Mouse (Mus musculus): ENCODE measurements around the gene Hsp90ab1.

Gene Hsp90ab1

DNA sequence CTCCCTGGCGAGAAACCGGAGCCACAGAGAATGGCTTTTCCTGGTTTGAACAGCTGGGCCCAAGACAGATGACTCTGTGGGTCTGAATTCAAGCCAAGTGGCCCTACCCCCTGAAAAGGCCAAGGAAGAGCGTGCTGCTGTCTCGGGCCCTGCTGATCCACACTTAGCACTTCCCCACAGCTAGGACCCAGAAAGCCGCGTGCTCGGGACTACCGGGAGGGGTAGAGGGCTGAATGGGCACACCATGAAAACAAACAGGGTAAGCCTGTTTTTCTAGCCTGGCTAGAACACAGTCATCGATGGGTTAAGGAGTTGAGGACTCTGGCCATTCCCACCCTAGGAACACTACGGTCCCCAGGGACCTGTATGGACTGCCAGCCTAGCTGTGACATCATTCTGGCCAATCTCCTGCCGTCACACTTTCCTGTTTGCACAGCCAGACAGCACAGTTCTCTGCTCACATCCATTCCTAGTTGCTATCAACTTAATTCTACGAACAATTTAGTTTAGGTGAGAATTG is 7.9 kb upstream of the Hsp90ab1 start:
- DNase-seq (ENCODE audit: low spot score): peak; percentile 70

DNA sequence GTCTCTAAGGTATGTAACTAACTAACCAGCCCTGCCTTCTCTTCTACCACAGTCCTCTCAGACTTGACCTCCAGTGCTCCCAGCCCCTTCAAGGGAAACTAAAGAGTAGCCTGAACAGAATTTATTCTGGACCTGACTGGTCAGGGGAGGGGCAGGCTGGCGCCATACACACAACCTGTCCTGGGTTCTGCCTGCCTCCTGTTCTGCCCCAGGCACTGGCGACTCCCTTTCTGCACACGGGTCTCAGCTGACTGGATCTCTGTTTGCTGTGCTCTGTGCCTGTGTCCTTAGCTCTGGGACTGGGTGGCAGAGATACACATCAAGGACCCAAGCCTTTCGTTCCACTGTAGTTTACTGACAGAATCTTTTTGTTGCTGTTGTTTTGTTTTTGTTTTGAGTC is 6.5 kb upstream of the Hsp90ab1 start:
- no peak for DNase-seq (ENCODE audit: low spot score)

- no peak for DNase-seq (ENCODE audit: low spot score)
Measured at GRCm38 (mm10) chr17:45578843-45579242, 5.8 kb upstream of the Hsp90ab1 start.

DNA sequence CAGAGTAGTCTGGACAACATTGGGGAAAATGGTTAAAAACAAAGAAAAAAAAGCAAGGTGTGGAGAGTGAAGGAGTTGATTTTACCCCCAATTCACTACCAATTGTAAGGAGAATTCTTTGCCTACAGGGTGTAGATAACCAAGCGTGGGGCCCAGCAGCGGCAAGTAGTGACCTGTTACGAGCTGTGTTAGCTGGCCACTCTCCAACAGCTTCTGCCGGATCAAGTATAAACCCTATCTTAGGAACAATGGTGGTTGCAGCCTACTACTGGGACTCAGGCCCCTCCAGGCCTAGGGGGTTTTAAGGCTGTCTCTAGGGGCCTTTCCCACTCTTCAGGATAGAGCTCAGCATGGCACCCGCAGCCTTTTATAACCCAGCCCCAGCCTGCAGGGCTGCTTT is 5.2 kb upstream of the Hsp90ab1 start:
- DNase-seq (ENCODE audit: low spot score): no peak

GRCm38 (mm10) chr17:45575123-45575897 is 2.2 kb upstream of the Hsp90ab1 start:
- no peak for DNase-seq (ENCODE audit: low spot score)

GRCm38 (mm10) chr17:45574129-45574761 is 1.2 kb upstream of the Hsp90ab1 start:
- peak; percentile 69 for DNase-seq (ENCODE audit: low spot score)

DNA sequence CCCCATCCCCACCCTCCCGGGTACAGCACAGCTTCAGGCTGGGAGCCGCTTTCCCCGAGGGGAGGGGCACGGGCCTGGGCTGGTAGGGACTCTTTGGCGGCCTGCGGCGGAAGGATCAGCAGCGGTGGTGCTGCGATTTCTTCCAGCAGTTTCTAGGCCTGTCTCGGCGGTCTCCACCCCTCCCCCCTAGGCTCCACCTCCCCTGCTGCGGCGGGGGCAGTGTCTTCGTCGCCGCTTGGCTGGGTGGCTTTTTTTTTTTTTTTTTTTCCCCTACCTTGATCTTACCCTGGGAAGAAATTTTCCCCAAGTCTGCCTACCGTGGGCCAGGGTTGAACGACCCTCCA is 681 bp upstream of the Hsp90ab1 start:
- peak; percentile 98 for DNase-seq (ENCODE audit: low spot score)

DNA sequence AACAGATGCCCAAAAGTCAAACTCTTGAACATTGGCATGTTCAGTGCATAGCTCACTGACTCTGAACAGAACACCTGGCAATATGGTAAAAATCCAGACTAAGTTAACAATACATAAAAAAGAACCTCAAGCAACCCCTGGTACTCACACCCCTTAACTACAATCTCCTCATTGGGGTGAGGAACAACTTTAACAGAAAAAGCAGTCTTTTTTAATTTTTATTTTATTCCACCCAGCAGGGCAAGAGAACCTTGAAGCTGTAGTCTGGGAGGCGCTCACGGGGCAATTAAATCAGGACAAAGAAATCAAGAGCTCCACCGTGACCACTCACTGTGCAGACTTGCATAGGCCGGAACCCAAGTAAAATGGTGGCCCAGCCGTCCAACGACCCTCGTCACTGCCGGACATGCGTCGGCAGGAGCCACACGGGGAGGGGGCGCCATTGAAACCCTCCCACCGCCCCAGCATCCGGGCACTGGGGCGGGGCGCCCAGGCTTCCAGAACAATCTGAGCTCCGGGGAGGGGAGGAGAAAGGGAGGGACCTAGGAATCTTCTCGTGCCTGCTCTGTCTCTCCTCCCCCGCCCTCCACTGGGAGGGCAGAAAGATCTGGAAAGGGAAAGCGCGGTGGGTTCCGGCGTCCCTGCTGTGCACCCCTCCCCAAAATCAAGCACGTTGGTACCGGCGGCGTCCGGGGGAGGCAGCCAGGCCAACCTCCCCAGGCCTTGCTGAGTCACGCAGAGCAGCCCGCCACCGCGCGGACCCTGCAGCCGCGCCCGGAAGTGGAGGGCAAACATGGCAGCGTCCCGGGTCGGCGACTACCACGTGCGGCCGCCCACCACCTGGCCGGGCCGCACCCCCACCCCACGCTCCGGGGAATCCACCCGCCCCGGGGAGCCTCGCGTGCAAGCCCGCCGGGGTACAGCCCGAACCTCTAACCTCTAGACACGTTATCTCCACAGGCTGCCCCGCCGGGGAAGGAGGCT is 676 bp downstream of the Hsp90ab1 start:
- peak; percentile 87 for DNase-seq (ENCODE audit: low spot score)

DNA sequence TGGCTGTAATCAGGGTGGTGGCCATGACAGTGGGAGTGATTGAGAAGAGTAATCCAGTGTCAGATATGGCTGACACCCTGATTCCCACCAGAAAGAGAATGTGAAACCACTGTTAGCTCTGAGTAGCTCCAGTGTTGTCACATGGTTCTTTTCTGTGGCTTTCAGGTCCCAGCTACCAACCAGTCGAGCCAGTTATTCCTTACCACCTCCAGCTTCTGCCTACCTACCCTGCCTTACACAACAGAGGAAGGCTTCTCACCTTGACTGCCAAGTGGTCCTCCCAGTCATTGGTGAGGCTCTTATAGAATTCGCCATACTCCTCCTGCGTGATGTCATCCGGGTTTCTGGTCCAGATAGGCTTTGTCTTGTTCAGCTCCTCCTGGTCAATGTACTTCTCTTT is 3.1 kb downstream of the Hsp90ab1 start:
- no peak for DNase-seq (ENCODE audit: low spot score)

GRCm38 (mm10) chr17:45568990-45569389 is 4.1 kb downstream of the Hsp90ab1 start:
- DNase-seq (ENCODE audit: low spot score): no peak

DNA sequence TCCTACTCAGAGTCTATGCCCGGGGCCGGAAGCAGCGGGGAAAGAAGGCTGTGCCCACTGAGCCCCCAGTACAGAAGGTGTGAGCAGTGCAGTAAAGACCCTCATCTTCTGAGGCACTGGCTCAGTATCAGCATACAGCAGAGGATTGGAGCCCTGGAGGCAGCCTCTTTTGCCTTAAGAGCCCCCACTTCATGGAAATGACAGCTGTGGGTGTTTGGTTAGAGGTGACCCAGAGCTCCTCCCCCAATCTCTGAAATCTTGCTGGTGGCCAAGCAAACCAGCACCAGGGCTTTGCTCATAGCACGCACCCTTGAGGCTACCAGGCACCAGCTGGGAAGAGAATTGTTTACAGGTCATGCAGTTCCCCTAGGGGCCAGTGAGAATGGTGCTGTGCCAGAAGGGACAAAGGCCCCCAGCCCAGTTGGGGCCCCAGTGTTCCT is 5.9 kb downstream of the Hsp90ab1 start:
- no peak for DNase-seq (ENCODE audit: low spot score)

DNA sequence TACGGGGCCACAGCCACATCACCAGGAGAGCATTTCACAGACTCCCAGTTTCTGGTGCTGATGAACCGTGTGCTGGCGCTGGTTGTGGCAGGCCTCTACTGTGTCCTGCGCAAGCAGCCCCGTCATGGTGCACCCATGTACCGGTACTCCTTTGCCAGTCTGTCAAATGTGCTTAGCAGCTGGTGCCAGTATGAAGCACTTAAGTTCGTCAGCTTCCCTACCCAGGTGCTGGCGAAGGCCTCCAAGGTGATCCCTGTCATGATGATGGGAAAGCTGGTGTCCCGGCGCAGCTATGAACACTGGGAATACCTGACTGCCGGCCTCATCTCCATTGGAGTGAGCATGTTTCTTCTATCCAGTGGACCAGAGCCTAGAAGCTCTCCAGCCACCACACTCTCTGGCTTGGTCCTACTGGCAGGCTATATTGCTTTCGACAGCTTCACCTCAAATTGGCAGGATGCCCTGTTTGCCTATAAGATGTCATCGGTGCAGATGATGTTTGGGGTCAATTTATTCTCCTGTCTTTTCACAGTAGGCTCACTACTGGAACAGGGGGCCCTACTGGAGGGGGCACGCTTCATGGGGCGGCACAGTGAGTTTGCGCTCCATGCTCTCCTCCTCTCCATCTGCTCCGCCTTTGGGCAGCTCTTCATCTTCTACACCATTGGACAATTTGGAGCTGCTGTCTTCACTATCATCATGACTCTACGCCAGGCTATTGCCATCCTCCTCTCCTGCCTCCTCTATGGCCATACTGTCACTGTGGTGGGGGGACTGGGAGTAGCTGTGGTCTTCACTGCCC is 6.5 kb downstream of the Hsp90ab1 start:
- DNase-seq (ENCODE audit: low spot score): no peak

GRCm38 (mm10) chr17:45566031-45566359 is 7.1 kb downstream of the Hsp90ab1 start:
- DNase-seq (ENCODE audit: low spot score): no peak

DNA sequence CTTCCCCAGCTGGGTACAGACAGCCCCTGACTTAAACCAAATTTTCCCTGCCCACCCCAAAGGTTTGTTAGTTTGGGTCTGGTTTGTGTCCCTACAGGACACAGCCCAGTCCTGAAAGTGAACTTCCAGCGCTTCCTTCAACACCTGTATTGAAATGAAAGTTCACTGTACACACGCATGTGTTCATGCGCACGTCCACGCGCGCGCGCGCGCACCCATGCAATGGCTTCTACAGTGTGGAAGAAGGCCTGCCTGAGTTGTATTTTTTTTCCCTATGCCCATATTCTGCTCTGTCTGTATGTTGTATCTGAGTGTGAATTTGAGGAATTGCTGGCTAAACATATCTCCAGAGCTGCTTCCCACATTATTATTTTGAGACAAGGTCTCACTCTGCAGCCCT is 8.0 kb downstream of the Hsp90ab1 start:
- no peak for DNase-seq (ENCODE audit: low spot score)

GRCm38 (mm10) chr17:45564531-45565084 is 8.5 kb downstream of the Hsp90ab1 start:
- no peak for DNase-seq (ENCODE audit: low spot score)

DNA sequence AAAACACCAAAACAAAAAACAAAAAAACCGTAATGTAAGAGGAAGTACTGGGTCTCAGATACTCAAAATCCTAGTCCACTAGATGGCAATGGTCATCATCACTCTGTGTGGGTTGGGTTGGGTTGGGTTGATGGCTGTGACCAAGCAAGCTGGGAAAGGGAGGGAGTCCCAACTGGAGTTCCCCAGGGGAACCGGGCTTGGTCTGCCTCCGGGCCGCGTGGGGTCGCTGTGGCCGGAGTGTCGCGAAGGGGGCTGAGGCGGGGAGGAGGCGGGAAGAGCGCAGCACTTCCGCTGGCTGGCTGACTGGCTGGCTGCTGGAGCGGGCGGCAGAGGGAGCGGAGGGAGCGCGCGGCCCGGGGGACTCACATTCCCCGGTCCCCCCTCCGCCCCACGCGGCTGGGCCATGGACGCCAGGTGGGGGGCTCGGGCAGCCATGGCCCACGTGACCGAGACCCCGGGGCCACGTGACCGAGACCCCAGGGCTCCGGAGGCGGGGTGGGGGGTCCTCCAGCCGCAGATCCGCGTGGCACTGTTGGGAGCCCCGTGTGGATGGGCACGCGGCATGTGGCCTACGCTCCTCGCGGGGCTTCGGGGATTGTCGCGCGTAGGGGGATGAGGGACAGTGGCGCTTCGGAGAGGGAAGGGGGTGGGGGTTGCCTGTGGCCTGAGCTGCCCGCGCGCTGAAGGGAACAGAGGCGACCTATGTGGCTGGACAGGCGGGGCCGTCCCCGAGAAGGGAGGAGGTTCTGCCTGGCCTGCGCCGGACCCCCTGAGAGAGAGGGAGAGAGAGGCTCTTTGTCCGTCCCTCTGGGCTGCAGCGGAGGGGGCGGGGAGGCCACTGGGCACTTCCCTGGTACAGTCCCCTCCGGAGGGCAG is 9.2 kb downstream of the Hsp90ab1 start, which contains the start of gene Slc35b2:
Slc35b2 (plus strand) TSS at position 220 of the 876 bp plus-strand sequence.
- DNase-seq (ENCODE audit: low spot score): peak; percentile 94

DNA sequence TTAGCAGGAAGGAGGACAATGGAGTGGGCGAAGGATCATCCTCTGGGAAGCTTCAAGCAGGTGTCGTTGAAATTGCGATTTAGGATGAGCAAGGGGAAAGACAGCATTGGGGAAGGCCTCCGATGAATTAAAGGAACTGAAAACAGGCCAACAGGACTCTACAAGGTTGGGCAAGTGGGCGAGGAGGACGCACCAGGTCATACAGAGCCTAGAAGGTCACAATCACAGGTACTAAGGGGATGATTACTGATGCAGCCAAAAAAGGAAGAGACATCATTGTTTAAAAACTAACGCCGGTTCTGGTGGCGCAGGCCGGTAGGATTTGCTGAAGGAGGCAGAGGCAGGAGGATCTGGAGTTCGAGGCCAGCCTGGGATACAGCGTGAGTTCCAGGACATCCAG is 9.9 kb downstream of the Hsp90ab1 start:
- no peak for DNase-seq (ENCODE audit: low spot score)

DNA sequence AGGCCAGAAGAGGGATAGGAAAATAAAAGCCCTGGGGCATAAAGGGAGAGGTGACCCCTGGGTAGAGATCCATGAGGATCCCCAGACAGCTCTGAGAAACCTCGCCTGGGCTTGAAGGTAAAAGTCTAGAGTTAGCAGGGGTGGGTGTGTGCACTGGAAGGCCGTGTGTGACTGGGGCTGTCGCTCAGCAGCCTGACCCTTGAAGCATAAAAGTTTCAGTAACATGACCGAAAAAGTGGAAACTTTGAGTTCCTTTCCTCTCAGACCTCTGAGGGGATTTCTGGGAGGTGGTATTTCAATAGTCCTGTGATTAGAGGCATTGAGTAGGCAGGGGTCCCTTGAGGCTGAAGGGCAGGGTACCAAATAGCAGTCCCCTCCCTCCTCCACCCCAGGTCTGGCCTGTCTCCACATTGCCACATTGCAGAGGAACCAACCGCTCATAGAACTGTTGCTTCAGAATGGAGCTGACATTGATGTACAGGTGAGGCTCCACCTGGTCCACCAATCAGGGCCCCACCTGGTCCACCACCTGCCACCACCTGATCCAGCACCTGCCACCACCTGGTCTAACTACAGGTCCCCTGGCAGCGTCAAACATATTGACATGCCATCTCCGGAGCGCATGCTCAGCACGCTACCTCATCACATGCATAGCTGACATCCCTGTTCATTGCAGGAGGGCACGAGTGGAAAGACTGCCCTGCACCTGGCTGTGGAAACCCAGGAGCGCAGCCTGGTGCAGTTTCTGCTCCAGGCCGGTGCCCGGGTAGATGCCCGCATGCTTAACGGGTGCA is 13.1 kb downstream of the Hsp90ab1 start:
- no peak for DNase-seq (ENCODE audit: low spot score)
